Mouse (Mus musculus) urinary bladder, postnatal 14 days (tissue): ENCODE data around the gene Trim13.
"Not testable (repeated sequence)": the region's sequence is repeated elsewhere in the genome, so short reads cannot be mapped to it uniquely, and the experiment has no call there.

Experiments
- DNase-seq: peaks from one replicate; pipeline ENCODE4 v3.0.0; 2021; ENCODE audit warnings: low spot score

Gene Trim13

GRCm38 (mm10) chr14:61597968-61598367, at the start of gene Trim13:
TSS of gene Trim13 (plus strand) at chr14:61598247.
- no peak for DNase-seq

GRCm38 (mm10) chr14:61548614-61549013, 49.4 kb upstream of the Trim13 start:
- DNase-seq: no peak

GRCm38 (mm10) chr14:61555931-61556288, 42.1 kb upstream of the Trim13 start:
- DNase-seq: no peak

- peak; percentile 98 for DNase-seq
Measured at GRCm38 (mm10) chr14:61556289-61557147, 41.5 kb upstream of the Trim13 start, which contains the start of gene Spryd7. TSS of gene Spryd7 (minus strand) at chr14:61556886.

GRCm38 (mm10) chr14:61558901-61559300, 39.1 kb upstream of the Trim13 start:
- peak; percentile 11 for DNase-seq

- DNase-seq: peak; percentile 55
Measured at GRCm38 (mm10) chr14:61559856-61560255, 38.2 kb upstream of the Trim13 start.

GRCm38 (mm10) chr14:61566211-61566610, 31.8 kb upstream of the Trim13 start:
- not testable (repeated sequence) for DNase-seq

GRCm38 (mm10) chr14:61569344-61569743, 28.7 kb upstream of the Trim13 start:
- DNase-seq: no peak

- peak; percentile 92 for DNase-seq
Measured at GRCm38 (mm10) chr14:61571366-61571765, 26.7 kb upstream of the Trim13 start.

- no peak for DNase-seq
Measured at GRCm38 (mm10) chr14:61572131-61572530, 25.9 kb upstream of the Trim13 start.

- no peak for DNase-seq
Measured at GRCm38 (mm10) chr14:61575066-61575465, 23.0 kb upstream of the Trim13 start.

GRCm38 (mm10) chr14:61575941-61576340, 22.1 kb upstream of the Trim13 start:
- DNase-seq: no peak

GRCm38 (mm10) chr14:61589288-61590065, 8.6 kb upstream of the Trim13 start:
- DNase-seq: no peak

GRCm38 (mm10) chr14:61596719-61597426, 1.2 kb upstream of the Trim13 start:
- peak; percentile 44 for DNase-seq

GRCm38 (mm10) chr14:61599057-61599806, 1.2 kb downstream of the Trim13 start:
- peak; percentile 92 for DNase-seq

GRCm38 (mm10) chr14:61601348-61601747, 3.3 kb downstream of the Trim13 start:
- DNase-seq: no peak

GRCm38 (mm10) chr14:61603069-61603755, 5.2 kb downstream of the Trim13 start:
- peak; percentile 29 for DNase-seq

- DNase-seq: no peak
Measured at GRCm38 (mm10) chr14:61604081-61604480, 6.0 kb downstream of the Trim13 start.

GRCm38 (mm10) chr14:61606088-61606487, 8.0 kb downstream of the Trim13 start:
- DNase-seq: not testable (repeated sequence)

GRCm38 (mm10) chr14:61607157-61607556, 9.1 kb downstream of the Trim13 start, which contains the start of gene Kcnrg:
TSS of gene Kcnrg (plus strand) at chr14:61607457.
- DNase-seq: no peak

GRCm38 (mm10) chr14:61611766-61612165, 13.7 kb downstream of the Trim13 start:
- no peak for DNase-seq
